Mouse (Mus musculus): ENCODE measurements at regions not wholly inside any gene's neighbourhood (a gene's known extent, or its start where the extent isn't known, plus 50 kb on each side); places are given as distances from the start of the nearest gene placed in this dataset.

GRCm38 (mm10) chr1:71971943-71972342, 240.2 kb downstream of the Mreg start:
- Histone ChIP-seq H3K27me3 (ENCODE audit: control insufficient read depth, insufficient read depth, low read length) (no peaks in the 10 kb centered on the region), H3K4me3 (ENCODE audit: low read depth, low read length) (no peak overlapping the region), H3K4me2 (ENCODE audit: low read depth, severe bottlenecking) (no peak overlapping the region), H3K36me3 (ENCODE audit: control insufficient read depth, insufficient read depth, low read length) (no peaks in the 10 kb centered on the region), H3K4me1 (ENCODE audit: control insufficient read depth, insufficient read depth, low read length) (no peaks in the 10 kb centered on the region), H3K9ac (ENCODE audit: low read length) (no peak overlapping the region), H3K9me3 (ENCODE audit: control insufficient read depth, low read length) (no peaks in the 10 kb centered on the region), H3K27ac (replicated peaks; ENCODE audit: low read depth, low read length) (no peak overlapping the region)
- ATAC-seq (ENCODE audit: insufficient number of reproducible peaks, low FRiP score, low TSS enrichment, low read depth) (no peak), DNase-seq (ENCODE audit: low spot score) (no peak)
- 80% methylated on average over 6 of the region's 6 CpGs for WGBS

GRCm38 (mm10) chr1:71970771-71971170, 241.3 kb downstream of the Mreg start:
- no peaks in the 10 kb centered on the region for H3K4me1 ChIP-seq (ENCODE audit: control insufficient read depth, insufficient read depth, low read length)
- H3K4me2 ChIP-seq (ENCODE audit: low read depth, severe bottlenecking): no peak overlapping the region
- H3K27ac ChIP-seq (replicated peaks; ENCODE audit: low read depth, low read length): no peak overlapping the region
- no peak for DNase-seq (ENCODE audit: low spot score)
- no peak overlapping the region for H3K9ac ChIP-seq (ENCODE audit: low read length)
- no peak overlapping the region for H3K4me3 ChIP-seq (ENCODE audit: low read depth, low read length)
- H3K27me3 ChIP-seq (ENCODE audit: control insufficient read depth, insufficient read depth, low read length): no peaks in the 10 kb centered on the region
- H3K9me3 ChIP-seq (ENCODE audit: control insufficient read depth, low read length): no peaks in the 10 kb centered on the region
- no peaks in the 10 kb centered on the region for H3K36me3 ChIP-seq (ENCODE audit: control insufficient read depth, insufficient read depth, low read length)
- no peak for ATAC-seq (ENCODE audit: insufficient number of reproducible peaks, low FRiP score, low TSS enrichment, low read depth)
- 82% methylated on average over 2 of the region's 2 CpGs for WGBS

GRCm38 (mm10) chr1:71967574-71968104, 244.5 kb downstream of the Mreg start:
- Histone ChIP-seq H3K4me1 (ENCODE audit: control insufficient read depth, insufficient read depth, low read length) (no peaks in the 10 kb centered on the region), H3K36me3 (ENCODE audit: control insufficient read depth, insufficient read depth, low read length) (no peaks in the 10 kb centered on the region), H3K27me3 (ENCODE audit: control insufficient read depth, insufficient read depth, low read length) (no peaks in the 10 kb centered on the region), H3K27ac (replicated peaks; ENCODE audit: low read depth, low read length) (no peak overlapping the region), H3K9me3 (ENCODE audit: control insufficient read depth, low read length) (no peaks in the 10 kb centered on the region), H3K4me3 (ENCODE audit: low read depth, low read length) (no peak overlapping the region), H3K4me2 (ENCODE audit: low read depth, severe bottlenecking) (no peak overlapping the region), H3K9ac (ENCODE audit: low read length) (no peak overlapping the region)
- WGBS: 93% methylated on average over 6 of the region's 6 CpGs
- ATAC-seq (ENCODE audit: insufficient number of reproducible peaks, low FRiP score, low TSS enrichment, low read depth) (no peak), DNase-seq (ENCODE audit: low spot score) (no peak)

GRCm38 (mm10) chr1:71964450-71965126, 247.5 kb downstream of the Mreg start:
- no peaks in the 10 kb centered on the region for H3K36me3 ChIP-seq (ENCODE audit: control insufficient read depth, insufficient read depth, low read length)
- H3K4me1 ChIP-seq (ENCODE audit: control insufficient read depth, insufficient read depth, low read length): no peaks in the 10 kb centered on the region
- H3K4me2 ChIP-seq (ENCODE audit: low read depth, severe bottlenecking): no peak overlapping the region
- H3K27me3 ChIP-seq (ENCODE audit: control insufficient read depth, insufficient read depth, low read length): no peaks in the 10 kb centered on the region
- H3K4me3 ChIP-seq (ENCODE audit: low read depth, low read length): no peak overlapping the region
- no peak overlapping the region for H3K27ac ChIP-seq (replicated peaks; ENCODE audit: low read depth, low read length)
- no peak overlapping the region for H3K9ac ChIP-seq (ENCODE audit: low read length)
- 87% methylated on average over 4 of the region's 4 CpGs for WGBS
- DNase-seq (ENCODE audit: low spot score) (no peak), ATAC-seq (ENCODE audit: insufficient number of reproducible peaks, low FRiP score, low TSS enrichment, low read depth) (no peak)
- H3K9me3 ChIP-seq (ENCODE audit: control insufficient read depth, low read length): no peaks in the 10 kb centered on the region

DNA sequence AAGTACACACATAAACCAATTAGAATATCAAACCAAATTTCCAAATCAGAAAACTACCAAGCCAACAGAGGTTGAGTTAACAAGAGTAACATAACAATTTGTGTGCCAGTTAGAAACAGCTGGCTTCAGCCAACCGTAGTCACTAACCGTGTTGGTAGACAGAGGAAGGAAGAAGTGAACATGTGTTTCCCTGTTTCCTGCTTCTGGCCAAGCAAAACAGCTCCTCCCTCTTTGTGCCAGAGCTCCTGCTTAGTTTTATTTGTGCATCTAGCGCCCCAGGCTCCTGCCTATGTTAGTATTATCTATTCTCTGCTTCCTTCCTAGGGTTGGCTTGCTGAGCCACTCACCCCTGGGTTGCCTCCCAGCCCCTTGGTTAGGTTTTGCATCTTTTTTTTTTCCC, 255.2 kb downstream of the Mreg start:
- Histone ChIP-seq H3K27ac (replicated peaks; ENCODE audit: low read depth, low read length) (no peak overlapping the region), H3K9me3 (ENCODE audit: control insufficient read depth, low read length) (no peaks in the 10 kb centered on the region), H3K36me3 (ENCODE audit: control insufficient read depth, insufficient read depth, low read length) (no peaks in the 10 kb centered on the region), H3K4me2 (ENCODE audit: low read depth, severe bottlenecking) (no peak overlapping the region), H3K9ac (ENCODE audit: low read length) (no peak overlapping the region), H3K4me3 (ENCODE audit: low read depth, low read length) (no peak overlapping the region), H3K4me1 (ENCODE audit: control insufficient read depth, insufficient read depth, low read length) (no peaks in the 10 kb centered on the region), H3K27me3 (ENCODE audit: control insufficient read depth, insufficient read depth, low read length) (no peaks in the 10 kb centered on the region)
- DNase-seq (ENCODE audit: low spot score): no peak
- ATAC-seq (ENCODE audit: insufficient number of reproducible peaks, low FRiP score, low TSS enrichment, low read depth): no peak
- 75% methylated on average over 3 of the region's 3 CpGs for WGBS

GRCm38 (mm10) chr1:71955331-71955730, 256.8 kb downstream of the Mreg start:
- no peak overlapping the region for H3K4me2 ChIP-seq (ENCODE audit: low read depth, severe bottlenecking)
- H3K36me3 ChIP-seq (ENCODE audit: control insufficient read depth, insufficient read depth, low read length): no peaks in the 10 kb centered on the region
- H3K9me3 ChIP-seq (ENCODE audit: control insufficient read depth, low read length): no peaks in the 10 kb centered on the region
- DNase-seq (ENCODE audit: low spot score) (no peak), ATAC-seq (ENCODE audit: insufficient number of reproducible peaks, low FRiP score, low TSS enrichment, low read depth) (no peak)
- no peak overlapping the region for H3K27ac ChIP-seq (replicated peaks; ENCODE audit: low read depth, low read length)
- no peak overlapping the region for H3K9ac ChIP-seq (ENCODE audit: low read length)
- no peak overlapping the region for H3K4me3 ChIP-seq (ENCODE audit: low read depth, low read length)
- H3K27me3 ChIP-seq (ENCODE audit: control insufficient read depth, insufficient read depth, low read length): no peaks in the 10 kb centered on the region
- no peaks in the 10 kb centered on the region for H3K4me1 ChIP-seq (ENCODE audit: control insufficient read depth, insufficient read depth, low read length)

DNA sequence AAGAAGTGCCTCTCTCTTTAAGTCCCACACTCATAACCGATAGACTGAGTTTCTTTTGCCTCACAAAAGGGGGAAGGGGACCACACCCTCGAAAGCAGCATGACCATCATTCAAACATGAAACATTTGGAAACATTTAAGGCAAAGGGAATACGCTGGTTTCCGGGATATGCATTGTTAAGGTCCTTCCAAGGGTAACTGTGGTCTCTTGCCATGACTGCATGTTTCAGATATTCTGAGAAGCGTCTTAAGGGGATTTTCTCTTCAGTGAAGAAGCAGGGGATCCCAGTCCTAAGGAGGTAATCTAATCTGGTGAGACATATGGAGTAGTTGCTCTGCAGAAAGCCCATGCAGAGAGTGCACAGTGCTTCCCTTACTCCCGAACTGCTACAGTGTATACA, 258.8 kb downstream of the Mreg start:
- no peaks in the 10 kb centered on the region for H3K9me3 ChIP-seq (ENCODE audit: control insufficient read depth, low read length)
- WGBS: 71% methylated on average over 6 of the region's 6 CpGs
- no peak overlapping the region for H3K4me3 ChIP-seq (ENCODE audit: low read depth, low read length)
- H3K9ac ChIP-seq (ENCODE audit: low read length): no peak overlapping the region
- no peaks in the 10 kb centered on the region for H3K36me3 ChIP-seq (ENCODE audit: control insufficient read depth, insufficient read depth, low read length)
- no peaks in the 10 kb centered on the region for H3K4me1 ChIP-seq (ENCODE audit: control insufficient read depth, insufficient read depth, low read length)
- no peaks in the 10 kb centered on the region for H3K27me3 ChIP-seq (ENCODE audit: control insufficient read depth, insufficient read depth, low read length)
- H3K4me2 ChIP-seq (ENCODE audit: low read depth, severe bottlenecking): no peak overlapping the region
- H3K27ac ChIP-seq (replicated peaks; ENCODE audit: low read depth, low read length): no peak overlapping the region
- DNase-seq (ENCODE audit: low spot score) (no peak), ATAC-seq (ENCODE audit: insufficient number of reproducible peaks, low FRiP score, low TSS enrichment, low read depth) (no peak)

DNA sequence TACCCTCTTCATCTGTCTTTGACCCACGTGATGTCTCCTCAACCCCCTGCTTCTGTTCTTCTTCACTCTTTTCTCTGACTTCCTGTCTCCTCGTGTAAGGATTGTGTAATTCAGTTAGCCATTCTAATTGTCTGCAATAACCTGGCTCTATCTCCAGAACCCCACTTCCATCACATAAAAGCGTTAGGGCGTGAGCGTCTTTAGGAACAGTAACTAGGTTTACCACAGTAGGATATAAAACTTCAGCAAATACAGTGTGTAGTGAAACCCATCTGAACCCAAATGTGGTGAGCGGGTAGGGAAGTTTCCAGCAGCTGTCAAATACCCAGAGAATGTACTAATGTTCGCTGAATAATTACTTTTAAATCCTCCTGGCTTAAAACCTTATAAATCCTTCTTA, 262.6 kb downstream of the Mreg start:
- no peak for ATAC-seq (ENCODE audit: insufficient number of reproducible peaks, low FRiP score, low TSS enrichment, low read depth)
- no peak for DNase-seq (ENCODE audit: low spot score)
- H3K36me3 ChIP-seq (ENCODE audit: control insufficient read depth, insufficient read depth, low read length): no peaks in the 10 kb centered on the region
- no peaks in the 10 kb centered on the region for H3K4me1 ChIP-seq (ENCODE audit: control insufficient read depth, insufficient read depth, low read length)
- H3K27me3 ChIP-seq (ENCODE audit: control insufficient read depth, insufficient read depth, low read length): no peaks in the 10 kb centered on the region
- H3K27ac ChIP-seq (replicated peaks; ENCODE audit: low read depth, low read length): no peak overlapping the region
- no peak overlapping the region for H3K4me3 ChIP-seq (ENCODE audit: low read depth, low read length)
- WGBS: 74% methylated on average over 7 of the region's 7 CpGs
- H3K9ac ChIP-seq (ENCODE audit: low read length): no peak overlapping the region
- no peak overlapping the region for H3K4me2 ChIP-seq (ENCODE audit: low read depth, severe bottlenecking)
- H3K9me3 ChIP-seq (ENCODE audit: control insufficient read depth, low read length): no peaks in the 10 kb centered on the region

GRCm38 (mm10) chr1:71948686-71949085, 263.4 kb downstream of the Mreg start:
- Histone ChIP-seq H3K9me3 (ENCODE audit: control insufficient read depth, low read length) (no peaks in the 10 kb centered on the region), H3K27ac (replicated peaks; ENCODE audit: low read depth, low read length) (no peak overlapping the region), H3K27me3 (ENCODE audit: control insufficient read depth, insufficient read depth, low read length) (no peaks in the 10 kb centered on the region), H3K4me3 (ENCODE audit: low read depth, low read length) (no peak overlapping the region), H3K36me3 (ENCODE audit: control insufficient read depth, insufficient read depth, low read length) (no peaks in the 10 kb centered on the region), H3K9ac (ENCODE audit: low read length) (no peak overlapping the region), H3K4me1 (ENCODE audit: control insufficient read depth, insufficient read depth, low read length) (no peaks in the 10 kb centered on the region), H3K4me2 (ENCODE audit: low read depth, severe bottlenecking) (no peak overlapping the region)
- DNase-seq (ENCODE audit: low spot score) (no peak), ATAC-seq (ENCODE audit: insufficient number of reproducible peaks, low FRiP score, low TSS enrichment, low read depth) (no peak)
- WGBS: 91% methylated on average over 4 of the region's 4 CpGs
